9 mouse cellular contexts compared by ENCODE assay signal in genomic region chr11:117686021-117686420, GRCm38 (mm10). TPM values are rescaled to one million over a fixed set of nuclear protein-coding genes. Genes with fewer than 3 reads are reported as not detected.
DNase-seq lines count a peak whose midpoint lies in the region; ATAC-seq and TF ChIP-seq lines count a peak whose summit lies in the region.
"Had no signal": no experiment of that assay in that cellular context is flagged by ENCODE, and none has a peak within 500 bp of the region (broad histone marks: within the 10 kb centered on the region; RNA-seq: fewer than 3 reads in every experiment).

No protein-coding gene starts in this region.

- H3K36me3 ChIP-seq in CH12.LX (replicated peaks in 1 of 2; ENCODE audit: control insufficient read depth in 1 of 2, insufficient read depth in 1 of 2, low read length in 1 of 2): peaks cover 0 to 20% of the 10 kb centered on the region in 2 experiments
- H3K36me3 ChIP-seq in intestine, embryonic 16.5 days (ENCODE audit: control insufficient read depth, insufficient read depth, low read length): no peaks in the 10 kb centered on the region
- H3K36me3 ChIP-seq: neural tube, embryonic 12.5 days had no signal

- H3K4me2 ChIP-seq in CH12.LX (ENCODE audit: insufficient read depth, low read depth, poor library complexity, severe bottlenecking): peak overlapping the region; percentile 39
- H3K4me2 ChIP-seq in intestine, embryonic 16.5 days (ENCODE audit: low read depth, low read length): peak overlapping the region; percentile 35
- H3K4me2 ChIP-seq: neural tube, embryonic 12.5 days had no signal

- H3K27ac ChIP-seq in cerebellum, adult 2 months (ENCODE audit: insufficient read depth, low read length): no peak overlapping the region
- no peak overlapping the region for H3K27ac ChIP-seq in CH12.LX (ENCODE audit: insufficient read depth, low read depth)
- peak overlapping the region; percentile 55 for H3K27ac ChIP-seq in intestine, embryonic 16.5 days (ENCODE audit: low read length)
- H3K27ac ChIP-seq: neural tube, embryonic 12.5 days had no signal

- in situ Hi-C loops in CH12.LX (cut with MboI; ENCODE audit: low pct_ligation_motif_present, low pct_unique_long_range_greater_than_20kb, low sequenced_read_pairs): no loop called here

- H3K4me3 ChIP-seq in cerebellum, adult 2 months (replicated peaks; ENCODE audit: insufficient read depth, low read depth, low read length): no peak overlapping the region
- peak overlapping the region in 1 of 3 experiments; percentile 18 for H3K4me3 ChIP-seq in CH12.LX (replicated peaks in 1 of 3; ENCODE audit: low read depth in 2 of 3, low read length in 2 of 3, poor library complexity in 1 of 3)
- peak overlapping the region; percentile 29 for H3K4me3 ChIP-seq in intestine, embryonic 16.5 days (ENCODE audit: low read length)
- H3K4me3 ChIP-seq: neural tube, embryonic 12.5 days had no signal

- H3K4me1 ChIP-seq in cerebellum, adult 2 months (ENCODE audit: control insufficient read depth, insufficient read depth, low read length): peaks cover 16% of the 10 kb centered on the region
- H3K4me1 ChIP-seq in CH12.LX (ENCODE audit: control insufficient read depth in 1 of 2, insufficient read depth in 2 of 2): peaks cover 11 to 64% of the 10 kb centered on the region in 2 experiments
- peaks cover 19% of the 10 kb centered on the region for H3K4me1 ChIP-seq in intestine, embryonic 16.5 days (ENCODE audit: control insufficient read depth, insufficient read depth, low read length)

- no peaks in the 10 kb centered on the region for H3K27me3 ChIP-seq in cerebellum, adult 2 months (ENCODE audit: control insufficient read depth, insufficient read depth, low read length)
- H3K27me3 ChIP-seq in CH12.LX (replicated peaks): no peaks in the 10 kb centered on the region
- no peaks in the 10 kb centered on the region for H3K27me3 ChIP-seq in intestine, embryonic 16.5 days (replicated peaks; ENCODE audit: control insufficient read depth, insufficient read depth, low read length)
- H3K27me3 ChIP-seq: neural tube, embryonic 12.5 days had no signal

- DNase-seq in cerebellum, adult 2 months: no peak
- no peak for DNase-seq in cerebellum, postnatal 36 days
- DNase-seq in CH12.LX (ENCODE audit: extremely low read depth): peak; percentile 86
- peak; percentile 44 for DNase-seq in lung, postnatal 25 days (ENCODE audit: low spot score)
- DNase-seq in cerebellum, adult 8-10 months: no peak
- no peak for DNase-seq in frontal cortex, postnatal 10 days (ENCODE audit: low spot score in 2 of 2)
- DNase-seq in right cerebral cortex, postnatal 4 days: no peak

- TF ChIP-seq RAD21 in CH12.LX (IDR thresholded peaks at IDR 0.05; ENCODE audit: low read depth, low read length): peak; percentile 48

- no peaks in the 10 kb centered on the region for H3K9me3 ChIP-seq in CH12.LX (replicated peaks; ENCODE audit: low read length)
- no peaks in the 10 kb centered on the region for H3K9me3 ChIP-seq in intestine, embryonic 16.5 days (ENCODE audit: control insufficient read depth, low read length)
- H3K9me3 ChIP-seq: neural tube, embryonic 12.5 days had no signal

- TF ChIP-seq EP300 in CH12.LX (IDR thresholded peaks at IDR 0.05; ENCODE audit: low read length): no peak

- no peak for TF ChIP-seq POLR2A in cerebellum, adult 2 months (IDR thresholded peaks at IDR 0.05; ENCODE audit: borderline replicate concordance, insufficient read depth, low read length)
- TF ChIP-seq POLR2A in CH12.LX (IDR thresholded peaks at IDR 0.05; ENCODE audit: low read depth, low read length): no peak

- dilution Hi-C loops in CH12.LX (cut with MboI; ENCODE audit: extremely low pct_ligation_motif_present, extremely low pct_unique_long_range_greater_than_20kb, low sequenced_read_pairs): no loop called here

- ATAC-seq in intestine, embryonic 16.5 days: peak; percentile 90

- TF ChIP-seq CTCF in cerebellum, adult 2 months (IDR thresholded peaks at IDR 0.05; ENCODE audit: borderline replicate concordance, insufficient read depth, low read depth, low read length): peak; percentile 18; the same call in 1 of the 2 replicates
- TF ChIP-seq CTCF in CH12.LX (conservative IDR thresholded peaks at IDR 0.05 in 1 of 2, IDR thresholded peaks at IDR 0.05 in 1 of 2; ENCODE audit: low read depth in 2 of 2, low read length in 2 of 2): peak; percentile 31 to 90; a peak in 3 of 4 replicates

- WGBS in cerebellum, adult 2 months: 56% methylated on average over 8 of the region's 8 CpGs
- 52% methylated on average over 8 of the region's 8 CpGs for WGBS in intestine, embryonic 16.5 days

- no peak overlapping the region for H3K9ac ChIP-seq in CH12.LX (ENCODE audit: insufficient read depth, low read depth)
- no peak overlapping the region for H3K9ac ChIP-seq in intestine, embryonic 16.5 days (ENCODE audit: low read depth, low read length)
- H3K9ac ChIP-seq: neural tube, embryonic 12.5 days had no signal

- peaks cover 47% of the 10 kb centered on the region for H3K79me2 ChIP-seq in CH12.LX (replicated peaks; ENCODE audit: control insufficient read depth, extremely low read depth, insufficient read depth, poor library complexity, severe bottlenecking)

TF ChIP-seq in CH12.LX, 34 proteins besides CTCF, POLR2A, EP300 and RAD21:
- TF ChIP-seq MEF2A (IDR thresholded peaks at IDR 0.05; ENCODE audit: borderline replicate concordance, low read depth, low read length): peak; percentile 43; the same call in 1 of the 2 replicates
- TF ChIP-seq TBP (conservative IDR thresholded peaks at IDR 0.05; ENCODE audit: low read depth, low read length): no peak
- no peak for TF ChIP-seq JUN (IDR thresholded peaks at IDR 0.05; ENCODE audit: insufficient read depth, low read depth, low read length)
- no peak for TF ChIP-seq USF1 (IDR thresholded peaks at IDR 0.05; ENCODE audit: low read depth, low read length)
- TF ChIP-seq SMC3 (IDR thresholded peaks at IDR 0.05; ENCODE audit: low read depth, low read length): peak; percentile 66
- TF ChIP-seq MYC (IDR thresholded peaks at IDR 0.05; ENCODE audit: low read depth, low read length): peak; percentile 36; the same call in 1 of the 2 replicates
- peak; percentile 14; the same call in 1 of the 2 replicates for TF ChIP-seq TCF12 (IDR thresholded peaks at IDR 0.05; ENCODE audit: low read depth, low read length)
- TF ChIP-seq RCOR1 (conservative IDR thresholded peaks at IDR 0.05; ENCODE audit: low read depth, low read length): 0 out of 2 replicates have a peak, but pooled peaks have one; percentile 13
- peak; percentile 53 for TF ChIP-seq SIN3A (IDR thresholded peaks at IDR 0.05; ENCODE audit: low read length)

RNA-seq across cellular contexts. Expression of gene Tnrc6c, which starts 31.9 kb away (rescaled TPM):
- 43.8 and 52.1 TPM in 2 replicates for polyA plus RNA-seq in cerebellum, adult 2 months (2012; rRNA removed)
- total RNA-seq in CH12.LX (2012; rRNA removed) (16.7 and 17.2 TPM in 2 replicates), CH12.LX (2014; rRNA removed) (6.1 and 6.9 TPM in 2 replicates)
- 12.2 and 12.8 TPM in 2 replicates for polyA plus RNA-seq in CH12.LX (2012; ENCODE audit: insufficient read length, low read depth)
- 6.6 and 6.8 TPM in 2 replicates for polyA plus RNA-seq in intestine, embryonic 16.5 days (2015; fragmentation: Nextera tagmentation; extraction: Ambion mirVana)

Comparison
In these comparisons a context has a peak if more than half of its experiments do, and no peak if none do; other contexts are left out.
1. DNase-seq: peak in CH12.LX (single experiment) and lung, postnatal 25 days (single experiment); none in cerebellum, adult 2 months (0 of 2), cerebellum, postnatal 36 days (0 of 2), cerebellum, adult 8-10 months (single experiment), frontal cortex, postnatal 10 days (0 of 2) and right cerebral cortex, postnatal 4 days (single experiment).